Mouse (Mus musculus) stomach, postnatal 0 days (tissue): ENCODE data around the gene Tut1.

Experiments
- CTCF ChIP-seq: IDR thresholded peaks from 2 replicates; pipeline ENCODE4 v1.5.1; 2016; ENCODE audit warnings: antibody characterized with exemption, low read depth, mild to moderate bottlenecking, moderate library complexity
- EP300 ChIP-seq: optimal IDR thresholded peaks from 2 replicates; pipeline ENCODE3; 2016; ENCODE audit warnings: antibody characterized with exemption

DNA sequence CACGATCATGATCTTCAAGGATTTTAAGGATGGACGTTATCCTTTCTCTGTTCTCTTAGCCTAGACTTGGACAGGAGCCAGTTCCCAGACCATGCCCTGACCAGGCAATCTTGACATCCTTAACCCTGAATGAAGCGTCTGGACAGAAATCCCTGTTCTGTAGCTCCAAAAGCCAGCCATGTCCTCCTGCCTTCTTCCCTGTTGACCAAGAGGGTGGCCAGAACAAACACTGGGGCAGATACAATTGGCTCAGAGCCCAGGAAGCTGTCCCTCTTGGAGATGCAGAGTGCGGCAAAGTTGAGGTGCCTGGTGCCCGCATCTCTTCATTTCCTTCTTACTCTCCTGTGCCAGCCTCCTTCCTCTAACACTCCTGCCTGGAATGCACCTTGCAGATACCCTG, 32.2 kb downstream of the Tut1 start:
- no peak for TF ChIP-seq CTCF
- TF ChIP-seq EP300: no peak
